Mouse (Mus musculus): ENCODE measurements around the gene Slc2a5.
A peak's percentile ranks its signal among the peaks of the same experiment; 100 is the strongest.

The Slc2a5 gene

DNA sequence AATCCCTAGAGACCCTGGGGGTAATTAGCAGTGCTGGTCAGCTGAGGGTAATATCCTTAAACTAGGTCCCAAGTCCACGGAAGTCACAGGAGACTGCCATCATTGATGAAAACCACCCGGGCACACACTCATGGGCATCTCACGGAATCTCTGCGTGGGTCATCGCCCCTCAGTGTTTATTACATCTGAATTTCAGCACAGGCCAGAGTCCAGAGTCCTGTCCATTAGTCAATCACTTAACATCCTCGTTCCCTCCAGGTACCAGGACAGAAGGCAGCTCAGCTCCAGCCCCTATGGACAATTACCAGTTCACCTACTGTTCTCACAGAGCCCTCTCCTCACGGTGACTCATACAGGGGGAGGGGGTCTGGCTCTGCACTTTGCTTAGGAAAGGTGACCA, 16.3 kb upstream of the Slc2a5 start:
- no peak for DNase-seq (ENCODE audit: low spot score)

DNA sequence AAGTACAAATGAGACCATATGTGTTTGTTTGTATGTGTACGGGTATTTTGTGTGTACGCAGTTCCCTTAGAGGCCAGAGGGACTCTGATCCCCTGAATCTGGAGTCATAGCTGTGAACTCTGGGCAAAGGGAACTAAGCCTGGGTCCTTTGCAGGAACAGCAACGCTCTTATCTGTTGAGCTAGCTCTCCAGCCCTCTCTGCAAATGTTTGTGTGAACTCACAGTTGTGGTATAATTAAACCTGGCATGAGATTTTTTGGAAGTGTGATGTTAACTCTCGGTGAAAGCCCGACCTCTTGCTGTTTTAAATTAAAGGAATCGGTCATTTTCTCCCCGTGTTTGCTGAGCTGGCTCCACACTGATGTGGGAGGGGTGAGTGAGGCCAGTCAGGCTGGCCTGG, 13.4 kb upstream of the Slc2a5 start:
- no peak for DNase-seq (ENCODE audit: low spot score)

DNA sequence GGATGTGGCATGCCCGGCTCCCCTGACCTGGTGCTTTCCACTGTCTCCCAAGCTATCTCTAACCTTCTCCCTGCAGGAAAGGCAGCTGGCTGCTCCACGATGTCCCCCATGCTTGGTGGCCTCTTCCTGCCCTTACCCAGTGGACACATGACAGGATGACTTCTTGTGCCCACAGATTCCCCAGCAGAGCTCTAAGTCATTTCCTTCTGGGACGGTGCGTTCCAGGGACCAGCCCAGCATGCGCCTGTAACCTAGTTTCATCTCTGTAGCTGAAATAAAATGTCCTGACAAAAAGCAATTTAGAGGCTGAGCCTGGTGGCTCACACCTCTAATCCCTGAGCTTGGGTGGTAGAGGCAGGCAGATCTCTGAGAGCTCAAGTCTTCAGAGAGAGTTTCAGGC, 12.4 kb upstream of the Slc2a5 start:
- DNase-seq (ENCODE audit: low spot score) = no peak

DNA sequence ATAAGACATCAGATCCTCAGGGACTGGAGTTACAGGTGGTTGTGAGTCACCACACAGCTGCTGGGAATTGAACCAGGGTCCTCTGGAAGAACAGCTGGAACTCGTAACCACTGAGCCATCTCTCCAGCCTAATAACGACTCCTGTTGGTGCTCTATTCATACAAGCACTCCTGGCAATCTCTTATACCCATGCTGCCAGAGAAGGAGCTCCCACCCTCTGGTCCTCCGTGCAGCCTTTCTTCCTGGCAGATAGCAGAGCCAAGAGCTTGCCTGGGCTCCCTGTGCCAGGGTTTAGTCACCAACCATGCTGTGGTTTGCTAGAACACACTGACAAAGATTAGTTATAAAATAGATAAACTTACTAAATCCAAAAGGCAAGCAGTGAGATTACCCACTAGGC, 9.4 kb upstream of the Slc2a5 start:
- no peak for DNase-seq (ENCODE audit: low spot score)

DNA sequence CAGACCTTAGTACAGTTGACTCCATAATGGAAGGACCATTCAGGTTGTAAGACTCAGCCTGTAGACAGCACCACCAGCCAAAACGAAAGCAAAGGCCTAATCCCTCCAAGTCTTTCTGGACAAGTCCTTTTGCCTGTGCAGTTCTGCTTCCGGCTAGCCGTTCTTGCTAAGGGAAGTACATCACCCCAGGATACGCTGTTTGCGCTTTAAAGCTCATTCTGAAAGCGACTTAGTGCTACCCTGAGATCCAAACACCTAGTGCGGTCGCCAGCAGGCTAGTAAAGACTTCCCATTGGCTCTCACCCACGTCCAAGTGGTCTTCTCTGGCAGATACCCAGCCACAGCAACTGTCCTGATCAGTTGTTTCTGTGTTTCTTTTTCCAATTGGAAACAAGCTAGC, 8.7 kb upstream of the Slc2a5 start:
- DNase-seq (ENCODE audit: low spot score) = no peak

DNA sequence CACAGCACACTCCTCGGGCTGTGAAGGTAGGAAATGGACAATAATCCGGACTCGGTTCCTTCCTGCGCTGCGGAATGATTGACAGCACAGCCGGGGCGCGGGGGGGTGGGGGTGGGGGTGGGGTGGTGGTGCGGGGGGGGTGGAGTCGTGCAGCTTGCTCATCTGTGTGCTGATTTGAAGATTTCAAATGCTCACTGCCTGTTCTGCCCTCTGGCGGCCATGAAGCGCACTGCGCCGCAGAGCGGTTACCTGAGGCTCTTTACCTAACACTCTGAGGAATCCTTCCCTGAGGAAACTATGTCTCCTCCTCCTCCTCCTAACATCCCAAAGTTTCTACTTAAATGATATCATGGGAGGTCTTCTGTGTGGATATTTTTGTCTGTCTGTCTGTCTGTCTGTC, 6.2 kb upstream of the Slc2a5 start:
- peak; percentile 78 for DNase-seq (ENCODE audit: low spot score)

DNA sequence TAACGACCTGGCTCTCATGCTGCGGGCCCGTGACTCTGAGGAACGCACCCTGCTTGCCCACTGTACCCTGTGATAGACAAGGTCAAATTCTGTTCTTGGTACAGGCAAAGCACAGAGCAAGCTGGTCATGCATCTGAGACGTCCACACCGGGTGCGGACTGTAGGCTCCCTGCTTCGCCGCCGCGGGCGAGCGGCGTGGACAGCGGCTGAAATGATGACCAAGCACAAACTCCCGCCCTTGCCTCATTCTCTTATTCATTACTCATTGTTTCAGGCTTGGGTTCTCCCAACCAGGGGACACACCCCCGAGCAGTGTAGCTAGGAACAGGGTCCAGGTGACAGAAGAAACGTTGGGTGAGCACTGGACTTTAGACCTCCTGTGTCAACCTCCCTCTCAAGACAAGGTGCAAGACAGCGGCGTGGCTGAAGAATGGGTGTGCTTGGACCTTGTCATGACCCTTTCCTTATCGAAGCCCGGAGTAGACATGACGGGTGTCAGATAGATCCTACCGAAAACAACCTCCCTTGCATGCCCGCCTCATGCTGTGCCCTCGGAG, 4.5 kb upstream of the Slc2a5 start:
- no peak for DNase-seq (ENCODE audit: low spot score)

DNA sequence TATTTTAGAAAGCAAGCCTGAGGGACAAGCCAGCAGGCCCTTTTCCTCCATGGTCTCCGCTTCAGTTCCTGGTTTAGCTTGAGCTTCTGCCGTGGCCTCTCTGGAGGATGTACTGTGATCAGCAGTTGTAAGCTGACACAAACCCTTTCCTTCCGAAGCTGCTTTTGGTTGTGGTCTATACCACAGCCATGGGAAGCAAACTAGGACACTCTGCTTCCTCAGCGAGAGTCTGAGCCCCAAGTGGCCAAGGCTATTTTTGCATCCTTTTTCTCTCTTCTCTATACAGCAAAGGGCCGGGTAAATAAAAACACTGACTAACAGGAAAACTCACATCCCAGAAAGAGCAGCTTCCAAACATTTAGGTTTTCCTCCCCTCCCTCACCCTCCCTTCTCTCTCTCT, 1.8 kb upstream of the Slc2a5 start:
- no peak for DNase-seq (ENCODE audit: low spot score)

DNA sequence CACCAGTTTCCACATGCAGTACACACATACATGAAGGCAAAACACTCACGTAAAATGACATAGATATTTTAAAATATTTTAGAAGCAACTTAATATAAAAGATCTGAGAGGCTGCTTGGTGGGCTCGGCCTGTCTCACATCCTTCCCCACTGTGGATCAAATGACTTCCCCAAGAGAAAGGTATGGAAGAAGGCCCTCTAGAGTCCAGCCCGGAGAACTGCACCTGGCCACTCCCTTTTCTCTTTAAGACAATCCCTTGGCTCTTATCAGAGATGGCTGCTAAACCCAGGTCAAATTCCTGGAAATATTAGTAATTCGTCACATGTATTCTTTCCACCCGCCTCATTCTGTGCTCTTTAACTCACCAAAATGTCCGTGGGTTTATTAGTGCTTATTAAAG, 920 bp upstream of the Slc2a5 start:
- DNase-seq (ENCODE audit: low spot score) = no peak

DNA sequence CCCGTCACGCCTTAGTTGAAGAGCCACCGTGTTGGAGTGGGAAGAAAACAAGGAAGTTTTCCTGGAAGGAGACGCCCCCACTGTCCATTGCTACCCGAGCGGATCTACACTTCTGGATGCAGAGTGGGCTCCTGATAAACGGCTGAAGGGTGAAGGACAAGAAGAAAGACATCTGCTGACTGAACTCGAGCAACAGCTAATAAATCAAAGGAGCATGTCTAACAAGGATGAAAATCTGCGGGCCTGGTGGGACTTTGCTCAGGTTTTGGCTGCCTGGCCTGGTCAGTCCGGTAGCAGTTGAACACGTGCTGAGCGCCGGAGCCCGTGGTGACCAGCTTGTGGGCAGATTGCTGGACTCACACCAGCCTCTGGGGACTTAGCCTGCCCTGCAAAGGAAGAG, 557 bp downstream of the Slc2a5 start:
- DNase-seq (ENCODE audit: low spot score) = no peak

DNA sequence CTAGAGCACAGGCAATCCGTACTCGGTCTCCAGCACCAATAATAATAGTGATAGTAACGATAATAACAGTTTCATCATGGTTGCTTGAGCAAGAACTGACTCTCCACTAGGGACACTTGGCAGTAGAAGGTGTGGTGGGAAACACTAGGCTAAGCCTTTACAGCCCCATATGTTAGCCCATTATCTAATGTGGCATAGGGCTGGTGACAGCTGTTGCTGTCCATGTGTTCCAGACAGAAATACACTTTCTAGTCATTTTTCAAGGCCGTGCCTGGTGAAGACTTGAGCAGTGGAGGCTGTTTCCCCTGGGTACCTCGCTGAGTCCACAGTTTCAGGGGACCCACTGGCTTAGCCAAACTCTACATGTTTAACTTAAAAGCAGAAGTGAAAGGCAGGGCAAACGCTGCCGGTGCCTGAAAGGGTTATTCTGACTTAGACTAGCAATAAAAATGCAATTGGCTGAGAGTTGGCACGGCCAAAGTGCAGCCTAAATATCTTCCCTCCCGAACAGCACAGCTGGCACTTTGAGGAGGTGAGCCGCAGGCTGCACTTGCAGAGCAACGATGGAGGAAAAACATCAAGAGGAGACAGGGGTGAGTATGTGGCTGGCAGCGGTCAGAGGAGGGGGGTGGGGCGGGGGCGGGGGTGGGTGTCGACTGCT, 1.2 kb downstream of the Slc2a5 start:
- peak; percentile 39 for DNase-seq (ENCODE audit: low spot score)

DNA sequence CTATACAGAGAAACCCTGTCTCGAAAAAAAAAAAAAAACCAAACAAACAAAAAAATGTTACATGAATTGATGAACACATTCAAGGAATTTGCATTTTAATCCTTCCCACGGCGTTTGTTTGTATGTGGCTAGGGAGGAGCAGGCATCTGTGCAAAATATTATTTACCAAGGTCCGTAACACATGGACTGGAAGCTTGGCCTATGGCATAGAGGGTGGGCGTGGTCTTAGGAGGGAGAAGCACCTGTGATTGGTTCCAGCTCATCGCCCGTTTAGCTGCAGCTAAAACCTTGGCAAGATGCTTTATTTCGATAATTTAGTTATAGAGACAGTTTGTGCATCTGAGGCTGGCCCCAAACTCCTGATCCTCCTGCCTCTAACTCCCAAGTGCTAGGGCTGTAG, 2.3 kb downstream of the Slc2a5 start:
- no peak for DNase-seq (ENCODE audit: low spot score)

DNA sequence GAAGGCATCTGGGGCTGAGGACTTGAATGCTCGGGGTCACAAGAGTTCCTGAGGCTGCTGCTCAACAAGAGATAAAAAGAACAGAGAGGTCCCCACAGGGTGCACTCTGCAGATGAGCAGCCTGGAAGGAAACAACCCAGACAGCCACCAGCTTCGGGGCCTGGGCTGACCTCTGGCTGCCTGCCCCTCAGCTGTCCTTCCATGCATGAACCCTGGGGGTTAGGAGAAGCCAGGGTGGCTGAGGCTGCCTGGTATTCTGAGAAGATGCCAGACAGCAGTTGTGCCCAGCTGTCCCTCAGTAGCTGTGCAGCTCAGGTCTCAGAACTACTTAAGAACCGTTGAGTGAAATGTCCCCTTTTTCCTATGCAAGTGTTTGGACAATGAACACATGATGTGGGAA, 3.4 kb downstream of the Slc2a5 start:
- DNase-seq (ENCODE audit: low spot score) = no peak

DNA sequence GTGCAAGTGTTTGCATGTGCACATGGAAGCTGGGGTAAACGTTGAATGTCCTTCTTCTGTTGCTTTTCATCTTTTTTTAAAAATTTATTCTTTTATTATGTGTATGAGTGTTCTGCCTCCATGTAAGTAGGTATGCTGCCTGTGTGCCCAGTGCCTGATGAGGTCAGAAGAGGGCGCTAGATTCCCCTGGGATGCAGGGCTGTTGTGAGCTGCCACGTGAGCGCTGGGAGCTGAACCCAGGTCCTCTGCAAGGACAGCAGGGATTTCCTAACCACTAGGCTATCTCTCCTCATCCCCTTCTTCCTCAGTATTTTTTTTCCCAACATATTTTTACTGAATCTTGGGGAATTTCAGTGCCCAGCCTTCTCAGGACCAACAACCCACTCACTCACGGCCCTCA, 7.3 kb downstream of the Slc2a5 start:
- no peak for DNase-seq (ENCODE audit: low spot score)

DNA sequence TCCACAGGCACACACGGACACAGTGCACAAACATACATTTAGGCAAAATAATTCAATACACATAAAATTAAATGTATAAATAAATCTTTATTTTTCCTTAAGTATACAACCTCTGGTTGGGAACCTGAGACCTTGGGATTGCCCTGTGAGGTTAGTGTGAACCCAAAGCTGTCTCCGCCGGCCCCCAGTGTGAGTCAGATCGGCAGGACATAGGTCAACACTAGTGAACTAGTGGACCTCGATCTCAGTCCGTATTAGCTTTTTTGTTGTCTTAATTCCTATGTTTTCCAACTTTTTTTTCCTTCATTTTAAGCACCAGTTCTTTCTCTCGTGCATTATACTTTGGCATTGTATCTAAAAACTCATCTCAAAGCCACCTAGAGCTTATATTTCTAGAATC, 8.8 kb downstream of the Slc2a5 start:
- no peak for DNase-seq (ENCODE audit: low spot score)

DNA sequence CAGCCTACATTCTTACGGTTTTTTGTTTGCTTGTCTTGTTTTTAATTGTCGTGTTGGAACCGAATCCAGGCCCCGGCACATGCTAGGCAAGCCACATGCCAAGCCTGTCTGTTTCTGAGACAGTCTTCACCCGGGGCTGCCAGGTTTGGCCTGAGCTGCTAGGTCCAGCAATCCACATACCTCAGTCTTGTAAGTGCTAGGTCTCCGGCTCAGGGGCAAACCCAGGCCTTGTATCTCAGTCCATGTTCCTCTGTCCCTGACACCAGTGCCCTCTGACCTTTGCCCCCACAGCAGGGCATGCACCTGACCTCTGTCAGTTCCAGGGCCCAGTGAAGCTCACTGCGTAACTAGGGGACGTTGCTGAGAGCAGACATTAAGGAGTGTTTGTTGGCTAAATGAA, 9.5 kb downstream of the Slc2a5 start:
- no peak for DNase-seq (ENCODE audit: low spot score)

DNA sequence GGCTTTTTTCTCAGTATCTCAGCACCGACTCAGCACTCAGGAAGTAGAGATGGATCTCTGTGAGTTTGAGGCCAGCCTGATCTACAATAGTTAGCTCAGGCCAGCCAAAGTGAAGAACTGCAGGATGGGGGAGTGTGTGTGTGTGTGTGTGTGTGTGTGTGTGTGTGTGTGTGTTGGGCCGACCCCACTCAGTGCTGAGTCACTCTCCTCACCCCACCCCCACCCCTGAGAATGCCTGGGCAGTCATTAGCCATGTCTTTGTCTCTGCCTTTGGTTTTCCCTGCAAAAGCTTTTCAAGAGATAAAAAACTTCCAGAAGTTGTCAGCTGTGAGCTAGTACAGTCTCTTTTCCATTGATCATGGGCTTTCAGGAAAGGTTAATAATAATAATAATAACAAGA, 11.6 kb downstream of the Slc2a5 start:
- DNase-seq (ENCODE audit: low spot score) = no peak

DNA sequence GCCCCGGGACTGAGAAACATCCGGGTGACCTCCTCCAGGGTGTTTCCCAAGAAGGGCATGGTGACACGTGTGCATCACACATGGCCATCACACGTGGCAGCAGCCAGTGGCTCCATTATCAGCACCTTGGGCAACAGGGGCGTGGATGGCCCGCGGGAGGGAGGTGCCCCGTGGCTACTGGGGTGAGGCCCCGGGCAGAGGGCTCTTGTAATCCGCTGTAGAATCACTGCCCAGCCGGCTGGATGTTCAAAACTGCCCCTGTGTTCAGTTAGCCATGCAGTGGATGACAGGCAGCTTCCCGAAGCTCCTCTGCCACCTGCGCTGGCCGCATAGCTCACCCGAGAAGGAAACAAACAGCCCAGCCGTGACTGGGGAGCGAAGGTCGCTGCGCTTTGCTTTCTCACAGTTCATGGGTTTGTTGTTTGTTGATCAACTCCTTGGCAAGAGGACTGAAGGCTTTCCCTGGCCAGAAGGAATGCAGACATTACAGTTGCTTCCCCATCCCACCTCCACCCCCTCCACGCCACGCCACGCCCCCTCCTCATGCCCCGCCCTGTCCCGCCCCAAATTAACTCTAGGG, 13.7 kb downstream of the Slc2a5 start:
- peak; percentile 24 for DNase-seq (ENCODE audit: low spot score)

DNA sequence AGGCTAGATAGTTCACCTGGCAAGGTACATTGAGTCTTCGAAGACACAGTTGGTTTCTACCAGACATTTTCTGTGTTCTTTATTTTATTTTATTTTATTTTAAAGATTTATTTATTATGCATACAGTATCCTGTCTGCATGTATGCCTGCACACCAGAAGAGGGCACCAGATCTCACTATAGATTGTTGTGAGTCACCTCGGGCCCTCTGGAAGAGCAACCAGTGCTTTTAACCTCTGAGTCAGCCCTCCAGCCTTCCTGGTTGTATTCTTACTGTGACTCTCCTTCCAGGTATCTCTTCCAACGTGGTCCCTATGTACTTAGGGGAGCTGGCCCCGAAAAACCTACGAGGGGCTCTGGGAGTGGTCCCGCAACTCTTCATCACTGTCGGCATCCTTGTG, 16.2 kb downstream of the Slc2a5 start:
- DNase-seq (ENCODE audit: low spot score) = no peak

DNA sequence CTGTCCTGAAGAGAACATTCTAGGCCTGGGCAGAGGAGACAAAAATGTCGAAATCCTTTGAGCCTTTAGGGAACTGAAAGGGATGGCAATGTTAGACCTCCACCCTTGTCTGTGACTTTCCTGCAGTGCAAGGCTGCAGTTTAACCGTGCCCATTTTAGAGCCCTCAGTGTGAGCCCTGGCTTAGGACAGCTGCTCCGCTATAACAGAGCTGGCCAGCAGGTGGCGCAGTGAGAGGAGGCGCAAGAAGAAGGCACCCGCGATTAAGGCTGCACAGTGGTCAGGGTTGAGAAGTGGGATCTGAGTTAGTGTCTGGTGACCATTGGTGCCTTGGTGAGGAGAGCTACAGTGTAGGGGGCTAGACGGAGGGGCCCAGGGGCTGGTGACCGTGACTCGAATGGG, 17.6 kb downstream of the Slc2a5 start:
- DNase-seq (ENCODE audit: low spot score) = peak; percentile 87

DNA sequence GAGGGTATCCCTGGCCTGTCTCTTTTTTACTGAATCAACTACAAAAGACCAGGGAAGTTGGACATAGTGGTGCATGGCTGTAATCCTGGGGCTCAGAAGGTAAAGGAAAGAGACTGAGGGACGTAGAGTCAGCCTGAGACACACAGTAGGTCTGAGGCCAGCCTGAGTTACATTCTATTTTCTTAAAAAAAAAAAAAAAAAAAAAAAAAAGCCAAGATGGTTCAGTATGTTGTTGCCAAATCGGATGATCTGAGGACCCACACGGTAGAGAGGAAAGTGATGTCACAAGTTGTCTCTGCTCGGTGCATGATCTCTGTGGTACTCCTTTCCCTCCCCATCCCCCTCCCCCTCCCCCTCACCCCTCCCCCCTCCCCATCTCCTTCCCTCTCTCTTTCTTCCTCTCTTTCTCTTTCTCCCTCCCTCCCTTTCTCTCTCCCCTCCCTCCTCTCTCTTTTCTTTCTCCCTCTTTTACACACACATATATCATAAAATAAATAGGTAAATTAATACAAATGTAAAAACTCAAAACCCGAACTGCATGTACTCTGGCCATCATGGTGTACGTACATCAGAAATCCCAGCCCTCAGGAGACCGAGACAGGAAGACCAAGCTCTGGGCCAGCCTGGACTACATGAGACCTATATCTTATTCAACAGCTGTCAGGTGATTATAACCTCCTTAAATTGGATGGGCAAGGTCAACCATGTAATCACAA, 18.4 kb downstream of the Slc2a5 start:
- DNase-seq (ENCODE audit: low spot score) = no peak

DNA sequence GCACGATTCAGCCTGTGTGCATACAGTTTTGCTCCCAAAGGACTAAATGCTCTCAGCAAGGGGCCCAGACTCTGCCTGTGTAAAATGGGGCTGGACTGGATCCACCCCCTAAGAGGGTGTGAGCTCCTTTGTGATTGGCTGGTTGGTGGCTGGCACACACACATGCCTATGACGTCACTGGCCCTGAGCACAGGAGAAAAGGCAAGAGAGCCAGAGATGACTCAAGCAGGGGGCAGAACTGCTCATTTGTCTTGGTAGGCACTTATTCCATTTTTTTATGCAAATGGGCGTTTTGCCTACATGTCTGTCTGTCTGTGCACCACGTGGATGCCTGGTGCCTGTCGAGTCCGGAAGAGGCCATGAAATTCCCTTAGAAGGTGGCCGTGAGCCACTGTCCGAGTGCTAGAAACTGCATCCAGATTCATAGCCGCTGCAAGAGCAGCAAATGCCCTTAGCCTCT, 19.0 kb downstream of the Slc2a5 start:
- peak; percentile 60 for DNase-seq (ENCODE audit: low spot score)

DNA sequence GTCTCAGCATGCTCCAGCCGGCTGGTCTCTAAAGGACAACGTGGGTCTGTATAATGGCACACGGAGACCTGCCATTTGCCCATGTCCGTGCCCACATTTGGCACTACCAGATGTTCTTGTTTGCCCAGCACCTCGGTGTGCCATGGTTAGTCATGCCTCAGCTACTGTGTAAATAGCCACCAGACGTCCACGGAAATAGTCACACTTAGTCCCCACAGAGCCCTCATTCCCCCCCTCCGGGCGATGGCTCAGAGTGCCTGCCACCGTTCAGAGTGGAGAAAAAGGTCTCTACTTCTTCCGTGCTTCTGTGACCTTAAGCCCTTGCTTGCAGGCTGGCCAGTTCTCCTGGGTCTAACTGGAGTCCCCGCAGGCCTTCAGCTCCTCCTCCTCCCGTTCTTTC, 20.0 kb downstream of the Slc2a5 start:
- no peak for DNase-seq (ENCODE audit: low spot score)
